Mouse (Mus musculus): ENCODE measurements at regions not wholly inside any gene's neighbourhood (a gene's known extent, or its start where the extent isn't known, plus 50 kb on each side); places are given as distances from the start of the nearest gene placed in this dataset.

DNA sequence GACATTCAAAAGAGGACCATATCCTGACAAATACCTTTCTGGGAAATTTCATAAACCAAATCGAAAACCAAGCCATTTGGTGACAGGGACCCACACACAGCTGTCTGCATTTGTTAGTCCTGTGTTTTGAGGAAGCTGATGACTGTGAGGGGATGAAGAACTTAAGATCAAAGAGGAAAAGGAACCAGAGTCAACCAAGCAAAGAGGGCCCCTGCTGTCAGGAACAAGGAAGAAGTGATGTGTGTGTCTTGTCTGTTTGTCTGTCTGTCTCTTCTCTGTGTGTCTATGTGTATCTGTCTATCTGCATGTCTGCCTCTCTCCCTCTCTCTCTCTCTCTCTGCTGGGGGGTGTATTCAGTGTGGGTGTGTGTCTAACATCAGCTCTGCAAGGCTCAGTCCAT, 171.3 kb upstream of the Sesn3 start:
- no peak for DNase-seq (ENCODE audit: low spot score)

DNA sequence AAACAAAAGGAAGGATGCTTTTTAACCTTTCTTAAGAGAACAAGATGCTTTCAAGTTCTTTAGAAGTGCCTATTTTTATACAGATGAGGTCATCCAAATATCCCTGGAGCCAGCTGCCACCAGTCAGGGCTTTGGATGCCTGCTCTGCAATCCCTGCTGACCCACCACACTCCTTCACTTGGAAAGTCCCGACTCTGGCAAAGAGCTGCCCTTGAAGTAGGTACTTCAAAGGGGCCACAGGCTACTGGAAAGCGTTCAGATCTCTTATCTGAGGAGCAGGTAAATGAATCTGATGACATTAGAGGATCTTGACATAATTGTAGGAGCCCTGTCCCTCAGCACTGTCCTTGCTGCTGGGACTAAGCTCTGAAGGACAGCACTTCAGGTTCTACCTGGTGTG, 169.9 kb upstream of the Sesn3 start:
- no peak for DNase-seq (ENCODE audit: low spot score)

DNA sequence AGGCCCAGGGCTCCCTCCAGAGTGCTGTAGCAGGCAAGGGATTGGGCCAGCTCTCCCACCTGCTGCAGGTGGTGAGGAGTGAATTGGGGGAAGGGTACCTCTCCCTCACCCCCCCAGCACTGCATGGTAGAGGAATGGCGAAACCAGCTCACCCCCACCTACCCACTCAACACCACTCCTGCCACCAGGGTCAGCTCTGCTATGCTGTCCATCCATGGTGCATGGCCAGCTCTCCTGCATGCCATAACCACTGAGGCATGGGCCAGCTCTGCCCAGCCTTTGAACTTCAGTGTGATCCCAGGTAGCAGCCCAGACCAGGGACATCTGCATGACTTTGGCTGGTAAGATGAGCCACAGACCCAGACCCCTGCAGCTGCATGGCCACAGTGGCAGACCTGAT, 168.5 kb upstream of the Sesn3 start:
- no peak for DNase-seq (ENCODE audit: low spot score)

DNA sequence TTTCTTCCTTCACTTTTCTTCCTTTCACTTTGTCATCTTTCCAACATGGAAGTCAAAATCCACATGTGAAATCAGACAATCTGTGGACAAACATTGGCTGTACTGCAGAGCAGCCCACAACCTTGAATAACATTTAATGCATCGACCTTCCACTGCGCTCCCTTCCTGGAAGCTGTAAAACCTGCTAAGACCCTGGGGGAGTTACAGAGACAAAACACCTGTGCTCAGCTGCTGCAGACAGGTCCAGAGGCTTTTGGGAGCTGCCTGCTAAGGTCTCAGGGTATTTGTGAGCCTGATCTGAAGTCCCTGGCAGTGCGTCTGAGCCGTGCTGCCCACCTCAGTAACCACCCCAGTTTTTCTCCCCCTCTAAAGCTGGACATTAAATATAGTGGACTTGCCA, 166.1 kb upstream of the Sesn3 start:
- no peak for DNase-seq (ENCODE audit: low spot score)

DNA sequence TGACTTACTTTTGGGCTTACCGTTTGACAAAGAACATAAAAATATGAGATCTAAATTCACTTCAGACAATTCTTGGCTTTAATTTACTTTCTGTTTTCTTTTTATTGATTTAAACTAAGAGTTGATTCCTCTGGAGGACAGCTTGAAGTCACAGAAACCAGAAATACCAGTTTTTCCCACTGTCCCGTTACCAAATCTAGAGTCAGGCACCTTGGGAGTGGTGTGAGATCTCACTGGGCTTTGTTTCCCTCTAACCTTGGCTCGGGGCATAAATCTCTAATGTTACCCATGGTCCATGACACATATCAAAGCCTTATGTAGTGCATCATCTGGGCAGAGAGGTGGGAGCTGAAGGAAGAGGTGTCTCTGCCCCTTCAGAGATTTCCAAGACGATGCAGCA, 165.4 kb upstream of the Sesn3 start:
- no peak for DNase-seq (ENCODE audit: low spot score)

DNA sequence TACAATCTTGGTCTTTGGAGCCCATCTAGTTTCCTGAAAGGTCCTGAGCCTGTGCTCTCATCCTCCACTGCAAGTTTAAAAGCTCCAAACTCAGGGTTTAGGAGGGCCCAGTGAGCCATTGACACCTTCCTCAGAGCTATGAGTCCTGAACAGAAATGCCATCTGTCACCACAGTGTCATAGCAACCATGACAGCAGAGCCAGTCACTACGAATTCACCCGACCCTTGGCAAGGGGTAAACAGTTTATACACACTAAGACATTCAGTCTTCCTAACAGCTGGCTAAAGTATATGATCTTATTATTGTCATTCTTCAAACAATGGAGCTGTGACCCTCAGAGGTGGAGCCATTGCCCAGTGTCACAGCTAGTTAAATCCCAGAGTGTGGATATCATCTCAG, 163.2 kb upstream of the Sesn3 start:
- no peak for DNase-seq (ENCODE audit: low spot score)

DNA sequence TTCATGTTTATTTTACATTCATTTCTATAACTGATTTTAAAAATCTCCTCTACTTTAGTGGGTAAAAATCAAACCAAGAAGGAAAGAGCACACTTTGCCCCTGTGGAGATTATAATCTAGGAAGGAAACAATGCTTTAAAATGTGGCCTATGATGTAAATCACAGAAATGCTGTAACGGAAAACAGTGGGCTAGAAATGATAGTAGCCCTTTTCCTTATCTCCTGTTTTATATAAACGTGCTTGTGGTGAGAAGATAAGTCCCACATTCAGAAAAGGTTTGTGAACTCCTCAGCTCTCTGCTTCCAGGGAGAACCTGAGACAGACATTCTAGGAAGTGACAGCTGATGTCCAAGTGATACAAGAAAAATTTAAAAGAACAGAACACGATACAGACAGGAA, 159.3 kb upstream of the Sesn3 start:
- DNase-seq (ENCODE audit: low spot score), result no peak

DNA sequence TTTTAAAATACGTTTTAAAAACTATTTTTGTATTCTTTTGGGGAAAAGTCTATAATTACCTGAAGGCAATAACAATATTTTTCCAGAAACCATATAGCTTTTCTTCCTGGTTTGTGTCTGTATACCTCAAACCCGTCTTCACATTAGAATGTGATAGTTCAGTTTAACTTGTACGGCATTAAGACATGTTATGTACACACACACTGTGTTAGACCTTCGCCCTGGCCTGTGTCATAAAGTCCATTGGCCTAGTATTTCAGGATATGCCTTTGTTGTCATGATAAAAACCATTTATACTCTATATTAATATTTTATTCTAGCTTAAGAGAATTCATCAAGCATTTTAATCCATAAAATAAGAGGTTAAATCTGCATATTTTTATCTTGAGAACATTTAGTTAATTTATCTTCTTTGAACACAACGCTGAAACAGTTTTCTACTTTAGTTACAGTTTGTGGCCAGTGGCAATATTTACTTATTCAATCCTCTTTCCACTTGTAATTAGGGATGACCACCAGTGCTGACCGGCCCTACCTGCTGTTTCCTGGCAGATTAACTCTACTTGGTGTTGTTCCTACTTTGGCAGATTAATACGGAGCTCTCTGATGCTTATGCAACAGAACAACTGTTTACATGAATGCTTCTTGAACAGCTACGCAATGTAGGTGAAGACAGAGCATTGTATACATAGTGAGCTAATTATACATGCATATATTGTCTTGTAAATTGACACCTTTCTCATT, 158.6 kb upstream of the Sesn3 start:
- DNase-seq (ENCODE audit: low spot score), result no peak

DNA sequence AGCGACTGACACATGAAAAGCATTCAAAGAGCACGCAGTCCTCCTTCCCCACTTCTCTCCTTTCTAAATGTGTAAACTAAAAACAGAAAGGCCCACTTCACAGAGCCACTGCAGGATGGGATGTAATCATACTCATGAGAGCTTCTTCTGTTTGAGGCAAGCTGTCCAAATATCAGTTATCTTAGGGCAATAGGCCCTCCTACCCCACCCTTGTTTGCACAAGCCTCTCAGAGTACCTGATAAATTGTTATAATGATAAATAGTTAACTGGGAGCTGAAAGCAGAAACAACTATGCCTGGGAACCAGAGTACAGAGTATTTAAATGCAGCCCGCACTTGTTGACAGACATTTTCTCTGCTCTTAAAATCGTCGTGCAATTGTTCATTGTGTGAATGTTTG, 141.5 kb upstream of the Sesn3 start:
- DNase-seq (ENCODE audit: low spot score), result no peak

DNA sequence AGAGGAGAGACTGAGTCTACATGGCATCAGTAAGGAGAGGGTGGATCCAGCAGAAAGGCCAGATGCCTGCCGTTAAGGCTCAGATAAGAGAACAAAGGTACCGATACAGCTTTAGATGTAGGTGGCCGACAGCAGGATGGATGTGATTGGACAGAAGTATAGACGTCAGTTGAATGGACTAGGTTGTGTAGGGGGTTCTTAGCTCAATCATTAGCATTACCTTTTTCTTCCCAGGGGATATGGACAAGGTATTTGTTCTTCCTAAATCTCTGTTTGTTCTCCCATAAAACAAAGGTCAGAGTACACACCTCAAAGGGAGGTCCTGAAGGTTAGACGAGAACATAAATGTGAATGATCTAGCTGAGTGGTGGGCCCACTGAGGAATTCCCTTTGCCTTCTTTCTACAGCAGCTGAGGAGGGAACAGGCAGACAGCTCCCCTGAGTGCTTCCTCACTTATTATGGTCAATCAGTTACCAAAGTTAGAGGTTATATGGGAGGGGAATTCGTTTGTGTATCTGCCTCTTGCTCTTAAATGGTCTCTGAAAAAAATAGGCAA, 139.9 kb upstream of the Sesn3 start:
- DNase-seq (ENCODE audit: low spot score), result no peak

DNA sequence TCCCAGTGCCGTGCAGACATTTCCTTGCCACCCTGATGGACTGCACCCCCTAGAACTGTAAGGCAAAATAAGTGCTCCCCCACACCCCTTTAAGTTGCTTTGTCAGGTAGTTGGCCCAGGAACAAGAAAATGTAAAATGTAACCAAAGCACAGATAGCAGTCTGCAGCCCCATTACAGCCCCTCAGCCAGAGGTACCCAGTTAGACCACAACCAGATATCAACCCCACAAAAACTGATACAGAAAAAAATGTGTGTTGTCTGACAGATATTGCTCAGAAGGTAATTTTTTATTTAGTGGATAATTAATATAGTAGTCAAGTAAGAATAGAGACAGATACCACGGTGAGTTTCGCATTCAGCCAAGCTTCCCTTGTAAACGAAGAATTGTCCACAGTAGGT, 133.5 kb upstream of the Sesn3 start:
- no peak for DNase-seq (ENCODE audit: low spot score)

DNA sequence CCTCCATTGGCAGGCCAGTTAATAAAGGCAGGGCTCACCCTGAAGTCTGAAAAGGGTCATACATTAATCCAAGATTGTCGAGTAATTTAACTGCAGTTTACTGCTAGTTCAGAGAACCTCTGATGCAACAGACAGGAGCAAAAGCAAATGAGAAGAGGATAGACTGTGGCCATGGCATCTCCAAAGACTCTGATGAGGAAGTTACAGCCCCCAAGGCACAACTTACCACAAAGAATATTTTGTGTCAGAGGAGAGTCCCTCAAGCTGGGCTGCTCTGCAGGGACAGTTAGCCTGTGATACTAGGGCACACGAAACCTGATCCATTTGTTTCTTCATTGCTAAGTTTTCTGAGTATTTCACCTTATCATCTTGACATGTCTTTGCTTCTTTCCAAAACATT, 130.9 kb upstream of the Sesn3 start:
- no peak for DNase-seq (ENCODE audit: low spot score)

DNA sequence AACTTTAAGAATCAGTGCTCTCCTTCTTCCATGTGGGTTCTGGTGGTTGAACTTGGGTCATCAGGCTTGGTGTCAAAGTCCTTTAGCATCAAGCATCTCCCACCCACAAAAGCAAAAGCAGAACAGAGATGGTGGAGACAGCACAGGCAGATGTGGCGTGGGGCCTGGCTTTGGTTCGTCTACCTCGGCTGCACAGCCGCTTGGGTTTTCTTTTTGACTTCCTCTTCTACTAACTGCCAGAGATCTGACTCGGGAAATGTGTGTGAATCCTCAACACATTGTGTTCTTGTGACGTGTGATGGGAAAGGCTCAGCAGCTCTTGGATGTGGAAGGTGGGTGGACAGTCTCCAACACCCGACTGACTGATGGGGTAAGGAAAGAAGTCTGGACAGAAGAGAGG, 127.8 kb upstream of the Sesn3 start:
- no peak for DNase-seq (ENCODE audit: low spot score)

DNA sequence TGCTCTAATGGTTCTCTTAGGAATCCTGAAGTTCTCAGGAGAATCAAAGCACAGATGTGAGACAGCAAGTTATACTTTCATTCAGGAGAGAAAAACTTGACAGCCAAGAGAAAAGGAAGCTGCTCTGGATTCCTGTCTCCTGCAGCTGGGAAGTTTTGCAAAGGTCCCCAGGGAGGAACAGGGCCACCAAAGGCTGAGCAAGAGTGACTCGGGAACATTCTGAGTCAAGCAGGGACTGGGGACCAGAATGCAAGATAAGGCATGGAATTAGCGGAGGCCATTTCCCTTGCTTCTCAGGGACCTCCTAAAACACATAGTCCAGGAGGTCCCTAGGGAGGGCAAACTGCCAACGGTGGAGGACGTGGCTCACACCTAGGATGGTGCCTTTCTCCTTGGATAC, 127.1 kb upstream of the Sesn3 start:
- DNase-seq (ENCODE audit: low spot score), result no peak

DNA sequence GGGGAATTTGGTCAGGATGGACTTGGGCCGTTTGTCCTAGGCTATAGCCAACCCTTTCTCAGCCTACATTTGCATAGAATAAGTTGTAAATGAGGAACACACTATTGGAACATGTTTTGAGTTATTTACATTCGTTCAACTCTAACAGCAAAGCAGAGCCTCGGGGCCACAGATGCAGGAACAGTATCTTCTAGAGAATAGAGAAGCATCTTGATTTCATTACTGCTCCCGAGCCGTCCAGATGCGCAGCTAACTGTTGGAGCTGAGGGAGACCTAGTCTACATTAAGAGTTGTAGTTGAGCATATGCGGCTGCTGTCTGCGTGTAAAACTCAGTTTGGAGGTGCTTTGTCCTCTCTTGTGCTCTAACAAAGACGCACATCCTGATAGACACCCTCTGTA, 124.6 kb upstream of the Sesn3 start:
- DNase-seq (ENCODE audit: low spot score), result no peak

DNA sequence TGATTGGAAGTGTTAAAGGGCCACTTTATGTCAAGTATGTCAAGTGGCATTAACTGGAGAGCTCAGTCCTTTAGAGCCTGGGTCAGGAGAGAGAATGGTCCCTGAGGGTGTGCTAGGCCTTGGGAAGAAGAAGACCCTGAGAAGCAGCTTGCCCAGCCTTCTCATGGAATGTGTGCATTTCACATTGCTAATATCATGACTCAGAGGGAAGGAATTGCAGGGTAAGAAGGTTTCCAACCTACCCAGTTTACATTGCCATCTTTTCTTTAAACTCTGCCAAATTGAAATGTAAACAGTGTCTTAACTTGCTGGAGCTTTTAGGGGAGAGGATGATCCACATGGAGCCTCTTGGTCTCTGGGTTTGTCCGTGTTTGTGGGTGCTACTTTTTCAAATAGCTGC, 117.9 kb upstream of the Sesn3 start:
- DNase-seq (ENCODE audit: low spot score), result no peak

DNA sequence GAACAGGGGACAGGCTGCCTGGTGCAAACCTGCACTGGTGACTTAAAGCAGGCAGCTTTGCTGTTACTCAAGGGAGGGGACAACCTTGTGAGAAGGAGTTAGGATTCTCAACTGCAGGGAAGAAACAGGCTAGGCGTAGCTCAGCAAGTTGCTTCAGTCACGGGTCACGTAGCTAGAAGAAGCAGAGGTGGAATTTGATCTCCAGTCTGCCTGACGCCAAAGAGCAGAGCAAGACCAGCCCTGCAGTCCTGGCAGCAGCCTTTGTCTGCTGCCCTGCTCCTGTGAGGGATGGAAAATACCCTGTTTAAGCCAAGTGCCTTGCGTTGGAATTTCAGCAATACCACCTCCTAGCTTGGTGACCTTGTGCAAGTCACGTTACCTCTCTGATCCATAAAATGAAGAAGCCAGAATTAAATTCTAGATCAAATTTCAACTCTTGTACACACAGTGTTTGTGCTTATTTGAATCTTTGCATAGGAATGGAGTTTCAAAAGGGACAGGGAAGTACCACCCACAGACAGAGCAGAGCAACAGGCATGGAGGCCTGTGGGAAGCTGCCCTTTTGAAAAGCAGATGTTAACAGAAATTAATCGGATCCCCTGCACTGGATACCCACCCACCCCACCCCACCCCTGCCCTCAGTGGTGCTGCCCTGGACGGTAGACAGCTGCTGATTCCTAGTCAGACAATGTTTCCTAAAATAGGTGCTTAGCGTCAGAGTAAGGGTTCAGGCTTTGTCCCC, 116.6 kb upstream of the Sesn3 start:
- DNase-seq (ENCODE audit: low spot score), result no peak

DNA sequence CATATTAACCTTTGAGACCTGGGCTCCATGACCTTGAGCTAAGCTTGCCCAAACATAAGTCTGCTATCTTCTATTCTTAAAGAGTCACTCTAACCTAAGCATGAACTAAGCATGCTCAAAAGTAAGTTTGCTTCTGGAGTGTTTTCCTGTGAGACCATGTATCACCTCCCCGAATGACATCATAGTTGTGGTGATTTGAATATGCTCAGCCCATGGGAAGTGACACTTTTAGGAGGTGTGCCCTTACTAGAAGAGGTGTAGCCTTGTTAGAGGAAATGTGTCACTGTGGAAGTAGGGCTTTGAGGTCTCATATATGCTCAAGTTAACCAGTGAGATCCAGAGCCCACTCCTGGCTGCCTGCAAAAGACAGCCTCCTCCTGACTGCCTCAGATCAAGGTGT, 114.7 kb upstream of the Sesn3 start:
- DNase-seq (ENCODE audit: low spot score), result no peak

DNA sequence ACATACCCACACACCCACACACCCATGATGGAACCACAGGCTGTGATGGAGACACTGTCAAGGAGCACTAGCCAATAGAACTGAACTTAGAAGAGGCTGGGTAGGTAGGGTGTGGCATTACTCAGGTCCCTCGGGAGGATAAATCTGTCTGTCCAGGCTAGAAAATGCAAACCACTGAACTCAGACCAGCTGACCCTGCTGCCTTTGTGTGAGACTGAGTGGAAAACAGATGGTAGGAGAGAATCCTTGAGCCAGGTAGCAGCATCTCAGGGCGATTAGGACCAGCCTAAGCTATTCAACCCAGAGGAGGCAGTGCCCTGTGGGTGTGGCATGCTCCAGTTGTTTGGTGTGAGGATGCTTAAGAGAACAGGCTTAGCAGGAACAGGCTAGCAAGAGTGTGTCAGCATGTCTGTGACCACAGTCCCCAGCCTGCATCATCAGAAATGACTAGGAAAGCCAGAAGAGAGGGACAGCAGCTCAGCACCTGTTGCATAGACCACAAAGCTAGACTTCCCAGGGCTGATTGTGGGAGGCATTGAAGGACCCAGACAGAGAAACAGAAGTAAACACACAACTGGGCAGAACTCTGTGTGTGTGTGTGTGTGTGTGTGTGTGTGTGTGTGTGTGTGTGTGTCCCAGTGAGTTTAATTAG, 103.2 kb upstream of the Sesn3 start:
- DNase-seq (ENCODE audit: low spot score), result no peak

DNA sequence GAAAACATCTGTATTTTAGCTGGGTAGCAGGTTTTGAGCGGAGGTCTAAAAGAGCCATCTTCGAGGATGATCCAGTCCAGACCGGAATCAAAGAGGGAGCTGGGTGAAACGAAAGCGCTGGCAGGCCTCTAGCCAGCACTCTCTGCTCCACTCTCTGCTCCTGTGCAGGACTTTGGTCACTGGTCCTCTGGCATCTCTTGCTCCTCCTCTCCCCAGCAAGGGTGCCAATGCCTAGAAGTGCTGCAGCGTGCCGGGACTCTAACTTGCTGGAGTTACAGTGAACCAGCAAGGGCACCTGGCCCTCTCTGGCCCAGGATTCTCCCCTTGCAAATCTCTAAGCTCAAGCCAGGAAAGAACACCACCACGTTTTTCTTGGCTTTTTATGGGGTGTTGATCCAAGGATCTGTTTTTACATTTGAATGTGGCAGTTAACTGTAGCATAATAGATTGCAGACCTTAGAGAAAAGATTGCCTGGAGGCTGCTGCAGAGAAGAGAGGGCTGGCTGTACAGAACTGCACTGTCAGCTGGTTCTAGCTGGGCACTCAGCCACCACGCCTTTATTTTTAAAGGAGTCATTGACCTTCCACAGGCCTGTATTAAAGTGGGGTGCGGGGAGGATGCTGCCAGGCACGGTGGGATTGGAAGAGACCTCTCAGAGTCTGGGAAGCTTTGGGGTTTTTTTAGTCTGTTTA, 101.1 kb upstream of the Sesn3 start:
- peak; percentile 34 for DNase-seq (ENCODE audit: low spot score)

DNA sequence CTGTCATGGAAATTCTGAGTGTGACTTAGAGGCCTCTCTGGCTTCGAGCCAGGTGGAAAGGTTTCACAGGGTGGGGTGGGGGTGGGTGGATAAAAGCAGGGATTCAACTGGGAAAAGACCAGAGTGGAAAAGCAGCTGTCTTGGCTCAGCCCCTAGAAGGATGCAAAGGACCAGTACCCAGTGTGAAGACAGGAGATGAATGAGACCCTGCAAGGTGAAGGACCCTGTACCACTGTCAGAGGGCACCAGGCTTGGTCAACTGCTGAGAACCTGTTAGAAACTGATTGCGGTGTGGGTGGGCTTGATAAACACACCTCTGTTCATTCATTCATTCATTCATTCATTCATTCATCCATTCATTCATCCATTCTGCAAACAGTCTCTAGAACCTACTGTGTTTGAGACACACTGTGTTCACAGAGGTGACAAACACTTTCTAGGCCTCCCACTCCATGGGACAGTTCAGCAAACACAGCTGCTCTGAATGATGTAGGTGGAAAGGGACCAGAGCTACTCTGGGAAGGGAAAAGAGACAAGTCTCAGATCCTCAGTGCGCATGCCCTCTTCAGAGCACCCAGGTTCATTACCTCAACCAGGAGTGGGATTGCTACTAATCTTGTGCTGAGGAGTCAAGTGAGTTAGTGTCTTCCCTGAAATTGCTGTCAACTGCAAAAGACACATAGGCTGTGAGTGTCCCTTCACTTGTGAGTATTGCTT, 100.4 kb upstream of the Sesn3 start:
- DNase-seq (ENCODE audit: low spot score), result no peak

All from layer of hippocampus, adult 11-12 months (tissue).